Mouse (Mus musculus) ES-E14 (cell line): ENCODE results near the gene 1810046K07Rik. TPM values are rescaled to one million over a fixed set of nuclear protein-coding genes. Genes with fewer than 3 reads are reported as not detected.

Experiments used
- DNase-seq: peaks from one replicate; pipeline ENCODE4 v3.0.0-alpha.2; 2013; ENCODE audit warnings: low read depth, low spot score
- H3K27ac ChIP-seq: 2 replicates; pipeline ENCODE4 v1.5.1; 2012; ENCODE audit warnings: low read depth, mild to moderate bottlenecking, low read length, moderate library complexity, mixed read lengths; ENCODE audit not compliant: poor library complexity, insufficient read depth, severe bottlenecking
- H3K36me3 ChIP-seq: 2 replicates; pipeline ENCODE4 v1.6.1; 2012; ENCODE audit warnings: mild to moderate bottlenecking, low read length, moderate library complexity, mixed read lengths; ENCODE audit not compliant: control insufficient read depth, poor library complexity, insufficient read depth, severe bottlenecking
- H3K4me1 ChIP-seq, 2 experiments: fragments of 150-350 bp in 1 of 2; sonication (generic) in 1 of 2; 2 replicates each; pipeline ENCODE4 v1.6.1; 2012; ENCODE audit warnings: low read length in 2 of 2, mild to moderate bottlenecking in 1 of 2, mixed read lengths in 1 of 2; ENCODE audit not compliant: control insufficient read depth in 2 of 2, insufficient read depth in 2 of 2, poor library complexity in 1 of 2
- H3K4me3 ChIP-seq, 2 experiments: fragments of 150-350 bp in 1 of 2; sonication (generic) in 1 of 2; 2 replicates each; pipeline ENCODE4 v1.5.1; 2012; ENCODE audit warnings: low read length in 2 of 2, low read depth in 1 of 2, mild to moderate bottlenecking in 1 of 2, mixed read lengths in 1 of 2; ENCODE audit not compliant: insufficient read depth in 1 of 2, poor library complexity in 1 of 2, severe bottlenecking in 1 of 2
- H3K9ac ChIP-seq: 2 replicates; pipeline ENCODE4 v1.6.1; 2012; ENCODE audit warnings: low read depth, mild to moderate bottlenecking, low read length, mixed read lengths; ENCODE audit not compliant: poor library complexity, insufficient read depth, severe bottlenecking
- H3K9me3 ChIP-seq: fragments of 150-350 bp; sonication (generic); 2 replicates; pipeline ENCODE4 v1.6.1; 2012; ENCODE audit warnings: low read depth, mild to moderate bottlenecking, low read length; ENCODE audit not compliant: control insufficient read depth, insufficient read depth
- CHD2 ChIP-seq: IDR thresholded peaks from 2 replicates; pipeline ENCODE4 v1.6.1; 2014; ENCODE audit warnings: mild to moderate bottlenecking, low read depth, low read length, inconsistent platforms
- HCFC1 ChIP-seq: IDR thresholded peaks from 2 replicates; pipeline ENCODE4 v1.6.1; 2012; ENCODE audit warnings: low read length, inconsistent platforms, borderline replicate concordance; ENCODE audit not compliant: insufficient read depth
- MAFK ChIP-seq: IDR thresholded peaks from 2 replicates; pipeline ENCODE4 v1.6.1; 2014; ENCODE audit warnings: mild to moderate bottlenecking, low read depth, low read length, inconsistent platforms; ENCODE audit not compliant: insufficient read depth
- ZC3H11A ChIP-seq: IDR thresholded peaks from 2 replicates; pipeline ENCODE4 v1.6.1; 2012; ENCODE audit warnings: low read depth, mild to moderate bottlenecking, inconsistent platforms, low read length, borderline replicate concordance
- ZNF384 ChIP-seq: IDR thresholded peaks from 2 replicates; pipeline ENCODE4 v1.6.1; 2012; ENCODE audit warnings: low read depth, low read length, inconsistent platforms
- in situ Hi-C, 2 experiments: fragments of 600-800 bp; cut with MboI; formaldehyde crosslinking; loops; one replicate each; pipeline ENCODE4 v1.15.1; 2025; ENCODE audit warnings: low sequenced_read_pairs in 2 of 2, inconsistent platforms in 1 of 2; ENCODE audit not compliant: unreplicated experiment in 2 of 2
- total RNA-seq: library from RNA; depleted of rRNA; stranded (reverse); fragments of 300-350 nt; gene quantifications from 2 replicates; pipeline ENCODE4 v1.2.3, GENCODE M21; 2012

The 1810046K07Rik gene
- total RNA-seq, 1 experiment: not detected

GRCm38 (mm10) chr9:51331449-51332238, 2.9 kb upstream of the 1810046K07Rik start:
- H3K36me3 ChIP-seq: no peaks in the 10 kb centered on the region
- no peak for TF ChIP-seq CHD2
- TF ChIP-seq ZNF384: no peak
- TF ChIP-seq HCFC1: no peak
- TF ChIP-seq MAFK: no peak
- no peak for TF ChIP-seq ZC3H11A
- no peaks in the 10 kb centered on the region for H3K4me1 ChIP-seq
- in situ Hi-C loops: loop anchor here in 1 of 2 experiments (25.0 kb wide), 1 partner anchor 581 kb away; no protein-coding TSS in a partner anchor
- H3K9ac ChIP-seq: no peak overlapping the region
- H3K27ac ChIP-seq: no peak overlapping the region
- DNase-seq: no peak
- no peak overlapping the region for H3K4me3 ChIP-seq
- H3K9me3 ChIP-seq: no peaks in the 10 kb centered on the region

GRCm38 (mm10) chr9:51327555-51327903, 1.2 kb downstream of the 1810046K07Rik start:
- no peaks in the 10 kb centered on the region for H3K36me3 ChIP-seq
- H3K9me3 ChIP-seq: no peaks in the 10 kb centered on the region
- in situ Hi-C loops: loop anchor here in 1 of 2 experiments (25.0 kb wide), 1 partner anchor 585 kb away; no protein-coding TSS in a partner anchor
- no peak for DNase-seq
- no peak for TF ChIP-seq ZC3H11A
- no peak for TF ChIP-seq ZNF384
- no peak for TF ChIP-seq HCFC1
- no peak overlapping the region for H3K27ac ChIP-seq
- no peak overlapping the region for H3K9ac ChIP-seq
- H3K4me3 ChIP-seq: no peak overlapping the region
- H3K4me1 ChIP-seq: no peaks in the 10 kb centered on the region

- no peaks in the 10 kb centered on the region for H3K4me1 ChIP-seq
- H3K9me3 ChIP-seq: no peaks in the 10 kb centered on the region
- no peak overlapping the region for H3K27ac ChIP-seq
- H3K4me3 ChIP-seq: no peak overlapping the region
- no peaks in the 10 kb centered on the region for H3K36me3 ChIP-seq
- DNase-seq: no peak
- TF ChIP-seq ZC3H11A: no peak
- no peak for TF ChIP-seq ZNF384
- TF ChIP-seq CHD2: no peak
- TF ChIP-seq MAFK: no peak
- no peak for TF ChIP-seq HCFC1
- in situ Hi-C loops: loop anchor here in 1 of 2 experiments (25.0 kb wide), 1 partner anchor 585 kb away; no protein-coding TSS in a partner anchor
- H3K9ac ChIP-seq: no peak overlapping the region
Observed at GRCm38 (mm10) chr9:51326619-51327554, 1.8 kb downstream of the 1810046K07Rik start.

- in situ Hi-C loops: loop anchor here in 1 of 2 experiments (25.0 kb wide), 1 partner anchor 588 kb away; no protein-coding TSS in a partner anchor
- no peaks in the 10 kb centered on the region for H3K9me3 ChIP-seq
- H3K4me3 ChIP-seq: no peak overlapping the region
- H3K4me1 ChIP-seq: no peaks in the 10 kb centered on the region
- no peak for DNase-seq
- no peak overlapping the region for H3K27ac ChIP-seq
- H3K9ac ChIP-seq: no peak overlapping the region
- TF ChIP-seq ZNF384 (no peak), CHD2 (no peak), HCFC1 (no peak), MAFK (no peak), ZC3H11A (no peak)
- H3K36me3 ChIP-seq: no peaks in the 10 kb centered on the region
Observed at GRCm38 (mm10) chr9:51324406-51325065, 4.2 kb downstream of the 1810046K07Rik start.
